Mouse (Mus musculus) olfactory bulb, adult 2 months (tissue): ENCODE results near the gene Spint3. TPM values are rescaled to one million over a fixed set of nuclear protein-coding genes. Genes with fewer than 3 reads are reported as not detected.
A peak's percentile ranks its signal among the peaks of the same experiment; 100 is the strongest.

Experiments
- H3K27ac ChIP-seq: fragments of 200-500 bp; 2 replicates; pipeline ENCODE4 v1.5.1; 2012; ENCODE audit warnings: low read depth, low read length; ENCODE audit not compliant: insufficient read depth
- H3K4me1 ChIP-seq: fragments of 200-500 bp; 2 replicates; pipeline ENCODE4 v1.6.1; 2012; ENCODE audit warnings: low read length; ENCODE audit not compliant: control insufficient read depth, insufficient read depth
- H3K4me3 ChIP-seq: fragments of 200-500 bp; 2 replicates; pipeline ENCODE4 v1.5.1; 2012; ENCODE audit warnings: mild to moderate bottlenecking, low read depth, low read length, moderate library complexity; ENCODE audit not compliant: insufficient read depth
- CTCF ChIP-seq: fragments of 200-500 bp; IDR thresholded peaks from 2 replicates; pipeline ENCODE4 v1.5.1; 2012; ENCODE audit warnings: low read depth, mild to moderate bottlenecking, low read length, moderate library complexity; ENCODE audit not compliant: insufficient read depth
- POLR2A ChIP-seq: fragments of 200-500 bp; IDR thresholded peaks from 2 replicates; pipeline ENCODE4 v1.6.1; 2012; ENCODE audit warnings: mild to moderate bottlenecking, low read depth, low read length, moderate library complexity; ENCODE audit not compliant: insufficient read depth
- WGBS: fragments of 180-500 bp; shearing (Covaris S2); methylation state at CpG from one replicate; pipeline ENCODE4 v1.1.7; 2018; 5-methylcytosine and 5-hydroxymethylcytosine counted together
- polyA plus RNA-seq: library from polyadenylated mRNA; stranded (reverse); fragments of >200 nt; gene quantifications from 2 replicates; pipeline ENCODE4 v1.2.4, GENCODE M21; 2012; ENCODE audit warnings: low replicate concordance; ENCODE audit not compliant: missing spikeins, insufficient read depth, insufficient read length

Gene Spint3
- polyA plus RNA-seq, 1 experiment = not detected

DNA sequence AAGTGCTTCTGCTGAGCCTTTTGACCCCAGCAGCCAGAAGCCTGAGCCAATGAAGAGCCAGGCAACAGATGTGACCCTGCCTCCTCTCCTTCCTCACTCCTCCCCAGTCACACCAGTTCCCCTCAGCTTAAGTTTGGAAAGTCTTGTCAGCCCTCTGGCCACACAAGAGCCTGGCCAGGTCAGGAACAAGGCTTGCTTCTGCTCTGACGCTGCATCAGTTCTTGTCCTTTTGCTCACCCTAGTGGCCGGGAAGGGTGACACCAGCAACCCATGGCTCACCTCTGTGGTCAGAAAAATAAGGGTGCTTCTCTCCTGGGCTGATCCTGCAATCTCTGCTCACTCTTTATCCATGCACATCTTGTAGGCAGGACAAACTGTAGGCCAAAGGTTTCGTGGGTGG, 52.5 kb downstream of the Spint3 start:
- no peak for TF ChIP-seq POLR2A
- 0 out of 2 replicates have a peak, but pooled peaks have one; percentile 20 for TF ChIP-seq CTCF
- Histone ChIP-seq H3K4me3 (no peak overlapping the region), H3K4me1 (peaks cover 3% of the 10 kb centered on the region), H3K27ac (no peak overlapping the region)
- 26% methylated on average over 3 of the region's 3 CpGs for WGBS

Other genes with a start within 250 kb of the Spint3 start
- gene Svs5, start 240.7 kb downstream of the Spint3 start, polyA plus RNA-seq = not detected in 2 replicates
- gene Slpi, start 184.4 kb downstream of the Spint3 start, polyA plus RNA-seq = not detected in 2 replicates
- gene Rbpjl, start 170.3 kb downstream of the Spint3 start, polyA plus RNA-seq = not detected in 2 replicates
- gene Matn4, start 168.3 kb downstream of the Spint3 start, polyA plus RNA-seq = not detected in 2 replicates
- 124 TPM in 1 of 2 replicates, not detected in the other for gene Sdc4, start 129.6 kb downstream of the Spint3 start, polyA plus RNA-seq
- not detected in 2 replicates for gene Sys1, start 116.5 kb downstream of the Spint3 start, polyA plus RNA-seq
- gene Gm20458, start 112.5 kb downstream of the Spint3 start, polyA plus RNA-seq = not detected in 2 replicates
- not detected in 2 replicates for gene Trp53tg5, start 99.7 kb downstream of the Spint3 start, polyA plus RNA-seq
- gene Dbndd2, start 87.4 kb downstream of the Spint3 start, polyA plus RNA-seq = 84.6 TPM in 1 of 2 replicates, not detected in the other
- gene Pigt, start 75.9 kb downstream of the Spint3 start, polyA plus RNA-seq = not detected in 2 replicates
- not detected in 2 replicates for gene Wfdc2, start 11.0 kb downstream of the Spint3 start, polyA plus RNA-seq
- gene Wfdc6a, start 12.0 kb upstream of the Spint3 start, polyA plus RNA-seq = not detected in 2 replicates
- gene Eppin, start 20.1 kb upstream of the Spint3 start, polyA plus RNA-seq = not detected in 2 replicates
- gene Wfdc6b, start 40.1 kb upstream of the Spint3 start, polyA plus RNA-seq = not detected in 2 replicates
- gene Wfdc8, start 40.2 kb upstream of the Spint3 start, polyA plus RNA-seq = not detected in 2 replicates
- gene Wfdc16, start 65.3 kb upstream of the Spint3 start, polyA plus RNA-seq = not detected in 2 replicates
- not detected in 2 replicates for gene Wfdc10, start 82.6 kb upstream of the Spint3 start, polyA plus RNA-seq
- not detected in 2 replicates for gene Wfdc9, start 83.1 kb upstream of the Spint3 start, polyA plus RNA-seq
- not detected in 2 replicates for gene Wfdc11, start 100.6 kb upstream of the Spint3 start, polyA plus RNA-seq
- not detected in 2 replicates for gene Wfdc13, start 111.6 kb upstream of the Spint3 start, polyA plus RNA-seq
- not detected in 2 replicates for gene Spint4, start 125.0 kb upstream of the Spint3 start, polyA plus RNA-seq
- not detected in 2 replicates for gene Spint5, start 141.8 kb upstream of the Spint3 start, polyA plus RNA-seq
- not detected in 2 replicates for gene Wfdc3, start 172.5 kb upstream of the Spint3 start, polyA plus RNA-seq
- not detected in 2 replicates for gene Dnttip1, start 172.5 kb upstream of the Spint3 start, polyA plus RNA-seq
- gene Ube2c, start 196.4 kb upstream of the Spint3 start, polyA plus RNA-seq = not detected in 2 replicates
- not detected in 2 replicates for gene Tnnc2, start 206.5 kb upstream of the Spint3 start, polyA plus RNA-seq
- not detected in 2 replicates for gene Snx21, start 212.4 kb upstream of the Spint3 start, polyA plus RNA-seq
- not detected in 2 replicates for gene Acot8, start 231.4 kb upstream of the Spint3 start, polyA plus RNA-seq
- gene Zswim3, start 231.6 kb upstream of the Spint3 start, polyA plus RNA-seq = not detected in 2 replicates
- gene Zswim1, start 249.2 kb upstream of the Spint3 start, polyA plus RNA-seq = not detected in 2 replicates